Mouse (Mus musculus): ENCODE data around the gene Agfg1. TPM values are rescaled to one million over a fixed set of nuclear protein-coding genes. Genes with fewer than 3 reads are reported as not detected.

The Agfg1 gene
- polyA plus RNA-seq, 1 experiment from 2014 or later = 33.7 TPM

Small RNA genes lying within 50 kb of the gene (microRNA-seq; reads per million reads assigned to microRNA genes)
- gene Gm22396 = not detected

Other genes starting within 250 kb of the Agfg1 start
- 410 and 433 TPM in 2 replicates for gene Mff, start 114.6 kb upstream of the Agfg1 start, polyA plus RNA-seq (2015; fragmentation: Nextera tagmentation; extraction: Ambion mirVana)
- gene Tm4sf20, start 71.0 kb upstream of the Agfg1 start, polyA plus RNA-seq (2015; fragmentation: Nextera tagmentation; extraction: Ambion mirVana) = not detected in 2 replicates
- gene Gm47791, start 68.2 kb upstream of the Agfg1 start, polyA plus RNA-seq (2015; fragmentation: Nextera tagmentation; extraction: Ambion mirVana) = not detected in 2 replicates
- gene A030005L19Rik, start 73.8 kb downstream of the Agfg1 start, polyA plus RNA-seq (2015; fragmentation: Nextera tagmentation; extraction: Ambion mirVana) = 0.32 TPM in 1 of 2 replicates, not detected in the other
- gene A030014E15Rik, start 85.4 kb downstream of the Agfg1 start, polyA plus RNA-seq (2015; fragmentation: Nextera tagmentation; extraction: Ambion mirVana) = not detected in 2 replicates
- gene Gm6217, start 91.9 kb downstream of the Agfg1 start, polyA plus RNA-seq (2015; fragmentation: Nextera tagmentation; extraction: Ambion mirVana) = not detected in 2 replicates
- gene A030003K21Rik, start 103.9 kb downstream of the Agfg1 start, polyA plus RNA-seq (2015; fragmentation: Nextera tagmentation; extraction: Ambion mirVana) = not detected in 2 replicates
- not detected in 2 replicates for gene Gm7544, start 116.5 kb downstream of the Agfg1 start, polyA plus RNA-seq (2015; fragmentation: Nextera tagmentation; extraction: Ambion mirVana)
- gene Gm47955, start 120.8 kb downstream of the Agfg1 start, polyA plus RNA-seq (2015; fragmentation: Nextera tagmentation; extraction: Ambion mirVana) = not detected in 2 replicates
- gene Gm47959, start 161.1 kb downstream of the Agfg1 start, polyA plus RNA-seq (2015; fragmentation: Nextera tagmentation; extraction: Ambion mirVana) = not detected in 2 replicates
- 1.2 TPM in 2 replicates for gene Slc19a3, start 199.0 kb downstream of the Agfg1 start, polyA plus RNA-seq (2015; fragmentation: Nextera tagmentation; extraction: Ambion mirVana)
- not detected in 2 replicates for gene Krtap28-10, start 203.0 kb downstream of the Agfg1 start, polyA plus RNA-seq (2015; fragmentation: Nextera tagmentation; extraction: Ambion mirVana)
- not detected in 2 replicates for gene Gm47969, start 205.4 kb downstream of the Agfg1 start, polyA plus RNA-seq (2015; fragmentation: Nextera tagmentation; extraction: Ambion mirVana)
- gene A030005K14Rik, start 219.9 kb downstream of the Agfg1 start, polyA plus RNA-seq (2015; fragmentation: Nextera tagmentation; extraction: Ambion mirVana) = not detected in 2 replicates
- not detected in 2 replicates for gene Krtap28-13, start 221.4 kb downstream of the Agfg1 start, polyA plus RNA-seq (2015; fragmentation: Nextera tagmentation; extraction: Ambion mirVana)

All from forebrain, embryonic 16.5 days (tissue).